Mouse (Mus musculus) mouse trophoblast stem cell (cell line): ENCODE results near the gene Khk.

Source experiments
- in situ Hi-C, 2 experiments: fragments of 300-500 bp; cut with MseI, MboI; formaldehyde crosslinking; loops; 2 replicates in 1 of 2; 3 replicates in 1 of 2; pipeline ENCODE4 v1.15.1; 2025

The Khk gene

DNA sequence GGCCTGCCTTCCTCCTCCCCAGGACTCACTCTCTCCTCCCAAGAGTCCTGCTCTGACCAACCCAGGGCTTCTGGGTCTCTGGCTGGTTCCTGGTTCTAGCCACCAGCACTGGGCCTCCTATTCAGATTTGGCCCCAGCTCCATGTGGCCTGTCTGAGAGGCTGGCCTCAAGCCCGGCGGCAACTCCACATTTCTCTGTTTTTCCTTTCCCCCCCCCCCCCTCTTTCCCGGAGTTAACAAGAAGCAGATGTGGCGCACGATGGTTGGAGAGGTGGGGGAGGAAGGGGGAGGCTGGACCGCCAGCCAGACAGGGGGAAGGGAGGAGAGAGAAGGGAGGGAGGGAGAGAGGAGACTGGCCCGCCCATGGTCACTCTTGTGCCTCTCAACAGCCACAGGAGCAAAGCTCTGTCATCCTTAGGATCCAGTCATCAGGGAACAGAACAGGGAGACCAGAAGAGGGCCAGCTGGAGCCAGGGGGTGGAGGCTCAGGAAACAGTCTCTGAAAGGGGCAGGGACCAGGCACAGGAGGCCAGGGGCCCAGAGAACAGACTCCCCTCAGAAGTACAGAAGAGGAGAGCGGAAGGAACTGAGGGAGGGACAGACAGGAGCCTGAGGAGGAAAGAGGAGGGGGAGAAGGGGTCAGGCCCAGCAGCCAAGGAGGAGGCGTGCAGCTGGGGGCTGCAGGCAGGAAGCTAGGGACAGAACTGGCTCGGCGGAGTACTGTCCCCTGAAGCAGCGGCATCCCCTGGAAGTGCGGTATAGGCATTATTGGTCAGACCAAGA, 8.0 kb upstream of the Khk start, which contains the start of gene Emilin1:
Emilin1 (plus strand) TSS at position 343 of the 782 bp plus-strand sequence.
- in situ Hi-C loops: no loop called here

DNA sequence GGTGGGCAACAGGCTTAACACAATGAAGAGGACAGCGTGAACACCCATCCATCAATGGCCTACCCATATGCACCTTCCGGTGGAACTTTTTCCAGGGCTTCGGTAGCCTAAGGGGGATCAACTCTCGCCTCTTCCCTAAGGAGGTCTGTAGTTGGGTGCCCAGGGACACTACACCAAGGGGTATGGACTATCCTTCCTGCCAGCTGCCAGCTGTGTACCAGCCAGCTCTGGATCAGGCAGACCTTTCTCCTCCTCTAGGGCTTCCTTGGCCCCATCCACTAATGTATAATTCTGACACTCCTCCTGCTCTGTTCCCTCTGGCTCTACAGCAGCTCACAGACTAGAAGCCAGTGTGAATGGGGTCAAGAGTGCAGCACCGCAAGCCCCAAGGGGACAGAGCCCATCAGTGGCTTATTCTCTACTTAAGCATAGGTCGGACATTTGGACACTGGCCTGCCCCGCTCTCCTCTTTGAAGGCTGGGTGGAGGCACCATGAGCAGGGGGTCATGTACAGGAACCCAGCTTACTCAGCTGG, 7.1 kb upstream of the Khk start:
- in situ Hi-C loops: no loop called here

DNA sequence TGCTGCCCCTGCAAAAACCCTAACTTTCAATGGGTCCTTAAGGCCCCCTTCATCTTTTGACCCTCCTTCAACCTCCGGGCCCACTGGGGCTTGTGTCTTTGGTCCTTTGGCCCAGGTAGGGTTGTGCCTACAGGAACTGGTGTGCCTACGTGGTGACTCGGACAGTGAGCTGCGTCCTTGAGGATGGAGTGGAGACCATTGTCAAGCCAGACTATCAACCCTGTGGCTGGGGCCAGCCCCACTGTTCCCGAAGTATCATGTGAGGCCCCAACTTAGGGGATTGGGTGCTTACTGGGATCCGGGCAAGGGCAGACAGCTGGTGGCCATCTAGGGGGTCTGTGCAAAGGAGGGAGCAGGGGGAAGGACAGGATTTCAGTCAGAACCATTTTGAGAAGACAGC, 6.4 kb upstream of the Khk start:
- in situ Hi-C loops: no loop called here

DNA sequence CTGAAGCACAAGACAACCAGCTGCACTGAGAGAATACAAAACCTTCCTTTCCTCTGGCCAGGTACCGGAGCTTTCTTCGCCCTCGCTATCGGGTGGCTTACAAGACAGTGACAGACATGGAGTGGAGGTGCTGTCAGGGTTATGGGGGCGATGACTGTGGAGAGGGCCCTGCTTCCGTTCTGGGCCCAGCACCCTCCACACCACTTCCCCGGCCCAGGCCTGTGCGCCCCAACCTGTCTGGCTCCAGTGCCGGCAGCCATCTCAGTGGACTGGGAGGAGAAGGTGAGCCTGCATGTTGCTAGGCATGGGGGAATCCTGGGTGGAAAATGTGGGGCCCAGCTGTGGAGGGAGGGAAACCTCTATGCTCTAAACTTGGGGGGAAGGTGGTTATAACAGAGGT, 5.8 kb upstream of the Khk start:
- in situ Hi-C loops: no loop called here

DNA sequence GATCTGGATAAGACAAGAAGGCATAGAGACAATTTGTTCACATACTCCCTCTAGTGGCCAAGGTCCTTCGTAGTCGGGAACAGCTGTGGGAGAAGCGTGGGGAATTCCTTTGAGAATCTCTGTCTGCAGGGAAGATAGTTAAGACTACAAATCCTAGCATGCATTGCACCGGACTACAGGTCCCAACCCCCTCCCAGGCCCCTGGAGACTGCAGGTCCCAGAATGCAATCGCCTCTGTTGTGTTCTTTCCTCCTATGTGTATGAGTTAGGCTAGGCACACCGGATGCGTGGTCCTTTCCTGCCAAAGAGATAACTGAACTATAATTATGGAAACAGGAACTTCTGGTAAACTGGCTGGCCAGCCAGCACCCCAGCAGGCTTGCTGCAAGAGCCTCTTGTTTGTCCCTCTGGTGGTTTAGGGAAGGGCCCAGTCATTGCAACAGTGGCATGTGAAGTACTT, 5.2 kb upstream of the Khk start:
- in situ Hi-C loops: no loop called here

DNA sequence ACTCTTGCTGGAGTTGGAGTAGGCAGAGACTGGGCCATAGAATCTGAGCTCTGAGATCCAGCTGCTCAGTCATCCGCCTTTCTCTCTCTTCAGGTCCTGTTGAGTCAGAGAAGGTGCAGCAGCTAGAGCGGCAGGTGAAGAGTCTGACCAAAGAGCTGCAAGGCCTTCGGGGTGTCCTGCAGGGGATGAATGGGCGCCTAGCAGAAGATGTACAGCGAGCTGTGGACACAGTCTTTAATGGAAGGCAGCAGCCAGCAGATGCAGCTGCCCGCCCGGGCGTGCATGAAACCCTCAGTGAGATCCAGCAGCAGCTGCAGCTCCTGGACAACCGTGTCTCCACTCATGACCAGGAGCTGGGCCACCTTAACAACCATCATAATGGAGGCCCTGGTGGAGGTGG, 4.4 kb upstream of the Khk start:
- in situ Hi-C loops: no loop called here

DNA sequence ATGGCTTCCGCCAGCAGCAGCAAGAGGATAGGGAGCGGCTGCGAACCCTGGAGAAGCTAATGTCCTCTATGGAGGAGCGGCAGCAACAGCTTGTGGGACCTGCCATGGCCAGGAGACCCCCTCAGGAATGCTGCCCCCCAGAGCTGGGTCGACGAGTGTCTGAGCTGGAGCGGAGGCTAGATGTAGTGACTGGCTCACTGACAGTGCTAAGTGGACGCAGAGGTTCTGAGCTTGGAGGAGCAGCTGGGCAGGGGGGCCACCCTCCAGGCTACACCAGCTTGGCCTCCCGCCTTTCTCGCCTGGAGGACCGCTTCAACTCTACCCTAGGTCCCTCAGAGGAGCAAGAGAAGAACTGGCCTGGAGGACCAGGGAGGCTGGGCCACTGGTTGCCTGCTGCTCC, 3.9 kb upstream of the Khk start:
- in situ Hi-C loops: no loop called here

DNA sequence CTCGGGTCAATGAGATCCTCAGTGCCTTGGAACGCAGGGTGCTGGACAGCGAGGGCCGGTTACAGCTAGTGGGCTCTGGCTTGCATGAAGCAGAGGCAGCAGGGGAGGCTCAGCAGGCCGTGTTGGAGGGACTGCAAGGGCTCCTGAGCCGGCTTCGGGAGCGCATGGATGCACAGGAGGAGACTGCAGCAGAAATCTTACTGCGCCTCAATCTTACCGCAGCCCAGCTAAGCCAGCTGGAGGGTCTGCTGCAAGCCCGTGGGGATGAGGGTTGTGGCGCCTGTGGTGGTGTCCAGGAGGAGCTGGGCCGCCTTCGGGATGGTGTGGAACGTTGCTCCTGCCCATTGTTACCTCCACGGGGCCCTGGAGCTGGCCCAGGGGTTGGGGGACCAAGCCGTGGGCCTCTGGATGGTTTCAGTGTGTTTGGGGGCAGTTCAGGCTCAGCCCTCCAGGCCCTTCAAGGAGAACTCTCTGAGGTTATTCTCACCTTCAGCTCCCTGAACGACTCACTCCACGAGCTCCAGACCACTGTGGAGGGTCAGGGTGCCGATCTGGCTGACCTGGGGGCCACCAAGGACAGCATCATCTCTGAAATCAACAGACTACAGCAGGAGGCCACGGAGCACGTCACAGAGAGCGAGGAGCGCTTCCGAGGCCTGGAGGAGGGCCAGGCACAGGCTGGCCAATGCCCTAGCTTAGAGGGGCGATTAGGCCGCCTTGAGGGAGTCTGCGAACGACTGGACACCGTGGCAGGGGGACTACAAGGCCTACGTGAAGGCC, 3.1 kb upstream of the Khk start:
- in situ Hi-C loops: no loop called here

DNA sequence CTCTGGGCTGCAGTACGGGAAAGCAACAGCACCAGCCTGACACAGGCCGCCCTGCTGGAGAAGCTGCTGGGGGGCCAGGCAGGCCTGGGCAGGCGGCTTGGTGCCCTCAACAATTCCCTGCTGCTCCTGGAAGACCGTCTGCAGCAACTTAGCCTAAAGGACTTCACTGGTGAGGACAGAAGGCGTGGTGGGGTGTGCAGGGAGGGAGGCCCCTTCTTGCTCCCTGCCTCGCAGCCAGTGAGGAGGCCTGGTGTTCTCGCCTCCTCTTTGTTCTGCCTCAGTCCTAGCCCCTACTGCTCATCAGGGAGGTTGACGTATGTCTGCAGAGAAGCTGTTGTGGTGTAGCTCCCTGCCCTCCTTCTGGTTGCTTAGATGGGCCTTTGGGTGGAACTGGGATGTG, 2.5 kb upstream of the Khk start:
- in situ Hi-C loops: no loop called here

DNA sequence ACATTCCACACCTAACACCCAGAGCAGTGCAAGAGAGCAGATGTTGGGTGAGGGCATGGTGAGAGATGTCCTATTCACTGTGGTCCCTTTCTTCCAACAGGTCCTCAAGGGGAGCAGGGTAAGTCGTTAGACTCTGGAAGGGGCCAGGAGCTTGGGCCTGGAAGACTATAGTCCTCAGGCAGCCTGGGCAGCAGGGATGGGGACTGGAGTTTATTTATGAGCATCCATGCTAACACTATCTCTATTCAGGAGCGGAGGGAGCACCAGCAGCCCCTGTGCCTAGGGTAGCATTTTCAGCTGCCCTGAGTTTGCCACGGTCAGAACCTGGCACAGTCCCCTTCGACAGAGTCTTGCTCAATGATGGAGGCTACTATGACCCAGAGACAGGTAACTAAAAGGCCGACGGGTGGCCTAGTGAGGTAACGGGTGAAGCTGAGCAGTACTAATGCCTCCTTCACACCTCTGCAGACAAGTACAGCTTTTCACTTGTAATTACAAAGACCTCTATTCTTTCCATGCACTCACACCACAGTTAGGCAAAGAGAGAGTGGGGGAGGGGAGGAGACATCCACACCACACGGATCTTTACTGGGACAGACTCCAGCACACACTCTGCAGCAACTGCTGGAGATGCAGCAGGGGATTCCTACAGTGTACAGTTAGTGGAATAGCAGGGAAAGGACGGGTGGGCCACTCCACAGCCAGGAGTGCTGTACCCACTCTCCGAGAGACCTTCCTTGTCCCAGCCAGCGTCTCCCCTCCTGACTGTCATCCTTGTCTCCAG, 1.2 kb upstream of the Khk start:
- in situ Hi-C loops: no loop called here

DNA sequence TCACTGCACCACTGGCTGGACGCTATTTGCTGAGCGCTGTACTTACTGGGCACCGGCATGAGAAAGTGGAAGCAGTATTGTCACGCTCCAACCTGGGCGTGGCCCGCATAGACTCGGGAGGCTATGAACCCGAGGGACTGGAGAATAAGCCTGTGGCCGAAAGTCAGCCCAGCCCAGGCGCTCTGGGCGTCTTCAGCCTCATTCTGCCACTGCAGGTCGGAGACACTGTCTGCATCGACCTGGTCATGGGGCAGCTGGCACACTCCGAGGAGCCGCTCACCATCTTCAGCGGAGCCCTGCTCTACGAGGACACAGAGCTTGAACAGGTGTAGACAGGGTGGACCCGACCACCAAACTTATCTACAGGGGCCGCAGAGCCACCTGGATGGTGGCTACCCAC, 610 bp upstream of the Khk start:
- in situ Hi-C loops: no loop called here

DNA sequence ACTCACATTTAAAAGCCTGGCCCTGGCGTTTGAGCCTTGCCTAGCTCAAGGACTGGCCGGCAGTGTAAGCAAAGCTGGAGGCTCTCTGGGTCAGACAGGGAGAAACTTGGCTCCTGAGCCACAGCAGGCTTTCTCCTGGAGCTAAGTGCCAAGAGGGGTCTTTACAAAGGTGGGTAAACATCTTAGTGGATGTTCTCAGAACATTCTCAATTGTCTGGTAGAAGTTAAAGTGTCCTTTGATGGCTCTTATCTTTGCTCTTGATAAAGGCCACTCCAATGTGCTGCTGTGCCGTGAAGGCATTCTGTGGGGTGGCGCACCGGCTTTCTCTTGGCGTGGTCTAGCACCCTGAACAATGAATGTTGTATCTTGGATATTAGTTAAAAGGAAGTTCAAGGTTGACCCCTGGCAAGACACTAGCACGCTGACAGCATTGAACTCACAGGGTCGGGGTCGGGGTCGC, 1.4 kb downstream of the Khk start:
- in situ Hi-C loops: no loop called here

DNA sequence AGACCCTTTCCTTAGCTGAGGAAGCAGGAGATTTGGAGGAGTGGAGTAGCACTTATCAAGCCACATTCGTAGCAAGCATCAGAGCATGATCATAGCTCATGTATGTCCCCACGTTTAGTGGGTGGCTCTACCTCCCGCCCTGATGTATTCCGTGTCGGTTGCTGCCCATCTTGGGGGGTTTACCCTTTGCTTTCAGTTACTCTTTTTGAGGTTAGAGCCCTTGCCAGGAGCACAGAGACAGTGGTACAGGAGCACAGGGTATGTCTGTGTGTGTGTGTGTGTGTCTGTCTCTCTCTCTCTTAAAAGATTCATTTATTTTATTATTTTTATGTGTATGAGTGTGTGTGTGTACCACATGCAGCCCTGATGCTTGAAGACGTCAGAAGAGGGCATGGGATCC, 1.9 kb downstream of the Khk start:
- in situ Hi-C loops: no loop called here

DNA sequence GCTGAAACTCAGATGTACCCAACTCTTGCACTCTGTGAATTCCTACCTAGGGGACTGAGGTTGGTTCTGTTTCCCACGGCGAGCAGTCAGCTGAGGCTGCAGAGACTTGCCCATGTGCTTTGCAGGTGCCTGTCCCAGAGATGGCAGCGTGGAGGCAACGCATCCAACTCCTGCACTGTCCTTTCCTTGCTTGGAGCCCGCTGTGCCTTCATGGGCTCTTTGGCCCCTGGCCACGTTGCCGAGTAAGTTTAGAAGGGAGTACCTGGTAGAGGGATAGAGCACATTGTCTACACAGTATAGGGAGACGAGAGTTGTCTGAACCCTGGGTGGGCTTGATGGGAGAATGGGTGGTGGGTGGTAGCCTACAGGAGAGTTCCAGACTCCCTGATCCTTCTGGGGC, 3.4 kb downstream of the Khk start:
- in situ Hi-C loops: no loop called here

DNA sequence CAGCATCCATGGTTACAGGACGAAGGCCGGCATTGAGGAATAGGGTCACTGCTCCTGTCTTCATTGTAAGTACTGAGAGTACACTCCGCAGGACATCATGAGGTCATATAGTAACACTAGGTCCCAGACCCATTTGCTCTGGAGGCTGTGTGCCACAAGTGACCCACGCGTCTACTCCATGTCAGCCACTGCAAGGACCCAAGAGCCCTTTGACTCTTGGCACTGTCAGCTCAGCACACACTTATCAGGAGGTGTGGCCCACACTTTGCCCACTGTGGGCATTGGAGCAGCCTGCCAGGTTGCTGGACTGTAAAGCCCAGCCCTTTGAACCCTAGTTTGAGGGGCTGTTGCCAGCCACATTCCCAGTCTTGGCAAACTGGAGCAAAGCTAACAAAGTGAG, 4.0 kb downstream of the Khk start:
- in situ Hi-C loops: no loop called here

DNA sequence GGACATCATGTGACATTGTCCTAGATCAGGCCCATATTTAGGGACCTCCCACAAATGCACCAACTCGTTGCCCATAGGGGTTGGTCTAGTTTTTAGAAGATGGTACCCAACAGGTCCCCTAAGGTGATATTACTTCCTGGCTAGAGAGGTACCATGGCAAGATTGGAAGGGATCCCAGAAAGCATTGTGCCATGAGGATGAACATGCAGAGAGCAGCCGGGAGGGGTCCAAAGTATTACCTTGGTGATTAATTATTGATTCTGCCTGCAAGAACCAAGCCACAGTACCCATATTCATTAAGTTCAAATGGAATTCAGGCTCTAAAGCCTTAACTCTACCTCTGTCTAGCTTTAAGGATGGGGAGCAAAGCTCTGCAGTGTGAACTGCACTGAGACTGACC, 4.8 kb downstream of the Khk start:
- in situ Hi-C loops: no loop called here

DNA sequence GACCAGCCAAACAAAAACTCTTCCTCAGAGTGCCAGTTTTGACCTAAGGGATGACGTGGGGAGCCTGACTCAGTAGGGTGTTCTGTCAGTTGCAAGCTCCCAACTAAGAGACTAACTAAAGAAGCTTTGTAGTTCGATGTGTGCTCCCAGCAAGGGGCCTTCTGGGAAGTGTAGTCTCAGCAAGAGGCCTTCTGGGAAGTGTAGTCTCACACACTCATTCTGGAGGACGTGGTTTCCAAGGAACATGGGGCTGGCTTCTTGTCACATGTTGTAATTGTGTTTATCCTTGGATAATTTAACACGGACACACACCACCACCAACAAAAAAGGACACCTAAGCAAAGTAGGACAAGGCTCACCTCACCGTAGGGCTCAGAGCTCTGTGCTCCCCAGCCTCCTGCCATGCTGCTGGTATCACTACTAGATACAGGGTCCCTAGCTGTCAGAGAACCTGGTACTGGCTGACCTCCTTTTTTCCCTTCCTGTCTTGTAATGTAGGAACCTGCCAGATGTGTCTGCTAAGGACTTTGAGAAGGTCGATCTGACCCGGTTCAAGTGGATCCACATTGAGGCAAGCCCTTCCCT, 6.8 kb downstream of the Khk start:
- in situ Hi-C loops: no loop called here

DNA sequence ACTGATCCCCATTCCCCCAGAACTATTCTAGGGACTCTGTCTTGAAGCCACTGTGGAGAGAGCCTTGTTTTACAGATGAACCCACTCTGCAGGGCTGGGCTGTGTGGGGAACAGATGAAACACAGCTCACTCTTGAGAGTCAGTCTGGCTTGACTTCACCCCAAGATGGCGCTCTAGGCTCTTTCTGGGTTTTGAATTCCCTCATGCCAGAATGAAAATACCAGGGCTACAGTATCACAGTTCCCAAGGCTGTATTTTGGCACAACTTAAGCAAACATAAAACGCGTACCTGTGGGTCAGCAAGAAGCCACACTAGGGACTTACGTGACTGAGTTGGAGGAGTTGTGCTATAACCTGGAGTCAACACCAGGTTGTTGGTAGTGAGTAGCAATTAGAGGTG, 8.9 kb downstream of the Khk start:
- in situ Hi-C loops: no loop called here

DNA sequence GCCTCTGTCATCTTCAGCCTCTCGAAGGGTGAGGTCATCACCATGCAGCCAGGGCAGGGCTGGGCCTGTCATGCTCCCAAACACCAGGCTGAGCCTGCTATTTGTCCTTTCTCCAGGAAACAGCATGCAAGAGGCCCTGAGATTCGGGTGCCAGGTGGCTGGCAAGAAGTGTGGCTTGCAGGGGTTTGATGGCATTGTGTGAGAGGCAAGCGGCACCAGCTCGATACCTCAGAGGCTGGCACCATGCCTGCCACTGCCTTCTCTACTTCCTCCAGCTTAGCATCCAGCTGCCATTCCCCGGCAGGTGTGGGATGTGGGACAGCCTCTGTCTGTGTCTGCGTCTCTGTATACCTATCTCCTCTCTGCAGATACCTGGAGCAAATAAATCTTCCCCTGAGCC, 9.6 kb downstream of the Khk start:
- in situ Hi-C loops: no loop called here

DNA sequence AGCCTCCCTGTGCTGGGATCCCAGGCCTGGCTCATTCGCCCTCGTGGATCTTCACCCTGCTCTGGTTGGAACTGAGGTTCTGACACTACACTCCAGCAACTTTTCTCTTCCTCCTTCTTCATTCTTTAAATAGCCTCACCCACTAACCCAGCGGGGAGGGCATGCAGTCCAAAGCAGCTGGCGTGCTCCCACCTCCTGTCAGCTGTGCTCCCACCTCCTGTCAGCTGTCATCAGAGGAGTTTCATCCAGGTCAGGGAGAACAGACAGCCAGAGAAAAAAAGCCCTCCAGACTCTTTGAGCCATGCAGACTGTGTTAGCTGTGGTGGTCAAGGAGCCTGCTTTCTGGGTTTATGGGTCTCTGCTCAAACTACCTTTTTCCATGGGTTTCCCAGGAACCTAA, 10.1 kb downstream of the Khk start:
- in situ Hi-C loops: no loop called here

DNA sequence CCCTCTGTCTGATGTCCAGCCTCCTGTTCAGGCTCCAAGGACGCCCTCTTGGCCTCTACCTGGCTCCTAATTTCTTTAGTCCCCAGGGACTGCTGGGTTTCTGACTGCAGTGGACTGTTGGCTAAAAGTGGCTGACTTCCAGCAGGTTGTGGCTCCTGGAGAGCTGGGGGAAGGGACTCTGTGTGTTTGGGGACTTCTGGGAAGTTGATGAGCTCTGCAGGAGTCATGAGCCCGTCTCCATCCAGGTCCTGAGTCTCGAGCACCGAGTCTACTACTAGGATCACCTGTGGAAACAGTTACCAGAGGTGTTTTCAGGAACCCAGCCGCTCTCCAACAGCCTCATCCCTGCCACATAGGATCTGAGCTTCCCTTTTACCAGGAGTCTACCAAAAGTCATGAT, 12.5 kb downstream of the Khk start:
- in situ Hi-C loops: no loop called here
